ENCODE assay signal across 31 mouse cellular contexts in genomic region chr1:166105464-166105863, GRCm38 (mm10). TPM values are rescaled to one million over a fixed set of nuclear protein-coding genes. Genes with fewer than 3 reads are reported as not detected.
"Had no signal": no experiment of that assay in that cellular context is flagged by ENCODE, and none has a peak within 500 bp of the region (broad histone marks: within the 10 kb centered on the region; RNA-seq: fewer than 3 reads in every experiment).

No protein-coding gene starts in this region.

- H3K4me1 ChIP-seq: kidney, embryonic 15.5 days; limb, embryonic 12.5 days; limb, embryonic 15.5 days had no signal

- H3K4me2 ChIP-seq: kidney, embryonic 15.5 days; limb, embryonic 12.5 days; limb, embryonic 15.5 days; liver, embryonic 11.5 days; lung, embryonic 14.5 days; midbrain, embryonic 13.5 days; neural tube, embryonic 13.5 days had no signal

- ATAC-seq: liver, postnatal 0 days; lung, postnatal 0 days; midbrain, embryonic 13.5 days; midbrain, embryonic 16.5 days had no signal

- H3K9ac ChIP-seq: kidney, embryonic 15.5 days; limb, embryonic 12.5 days; limb, embryonic 15.5 days; liver, embryonic 14.5 days; liver, postnatal 0 days; lung, embryonic 14.5 days; midbrain, embryonic 13.5 days; neural tube, embryonic 13.5 days had no signal

- H3K36me3 ChIP-seq: kidney, embryonic 15.5 days; limb, embryonic 12.5 days; limb, embryonic 15.5 days; midbrain, embryonic 10.5 days; midbrain, embryonic 13.5 days; neural tube, embryonic 13.5 days had no signal

- H3K4me3 ChIP-seq: kidney, embryonic 15.5 days; layer of hippocampus, adult 2 months; limb, embryonic 12.5 days; limb, embryonic 15.5 days; megakaryocyte, embryonic 14.5 days; midbrain, embryonic 10.5 days; midbrain, embryonic 13.5 days; myocyte; neural tube, embryonic 13.5 days had no signal

- DNase-seq: kidney, adult 8-10 months; kidney, postnatal 10 days; kidney, postnatal 4 days; left cerebral cortex, postnatal 4 days; liver, postnatal 0 days; lung, embryonic 14.5 days; retina, postnatal 1 day; right cerebral cortex, postnatal 25 days; thymus, adult 2 months; thymus, postnatal 14 days; thymus, postnatal 4 days had no signal

- H3K27me3 ChIP-seq: kidney, embryonic 15.5 days; limb, embryonic 12.5 days; limb, embryonic 15.5 days; midbrain, embryonic 13.5 days; neural tube, embryonic 13.5 days had no signal

- H3K9me3 ChIP-seq: kidney, embryonic 15.5 days; limb, embryonic 12.5 days; limb, embryonic 15.5 days; midbrain, embryonic 10.5 days; midbrain, embryonic 13.5 days; neural tube, embryonic 13.5 days had no signal

- H3K27ac ChIP-seq: kidney, embryonic 15.5 days; layer of hippocampus, adult 2 months; limb, embryonic 12.5 days; limb, embryonic 15.5 days; liver, embryonic 14.5 days; macrophage; midbrain, embryonic 10.5 days; midbrain, embryonic 13.5 days; neural tube, embryonic 13.5 days had no signal

RNA-seq across cellular contexts. Expression of gene Dusp27, which starts 22.3 kb away (rescaled TPM):
- total RNA-seq: layer of hippocampus, adult 2 months; monocyte, adult 5-6 weeks; neutrophil, adult 5-6 weeks had no signal

RNA-seq across cellular contexts. Expression of gene Gpa33, which starts 24.6 kb away (rescaled TPM):
- total RNA-seq: layer of hippocampus, adult 2 months; layer of hippocampus, postnatal 14 days; left cerebral cortex, adult 18-20 months; left cerebral cortex, postnatal 10 days; left cerebral cortex, postnatal 4 days; monocyte, adult 5-6 weeks; neutrophil, adult 5-6 weeks had no signal
- polyA plus RNA-seq: liver, embryonic 11.5 days; liver, postnatal 0 days; lung, embryonic 14.5 days; macrophage; midbrain, embryonic 13.5 days; neural tube, embryonic 13.5 days; spleen, adult 2 months had no signal
